Mouse (Mus musculus): ENCODE data around the gene Myo5c.

DNA sequence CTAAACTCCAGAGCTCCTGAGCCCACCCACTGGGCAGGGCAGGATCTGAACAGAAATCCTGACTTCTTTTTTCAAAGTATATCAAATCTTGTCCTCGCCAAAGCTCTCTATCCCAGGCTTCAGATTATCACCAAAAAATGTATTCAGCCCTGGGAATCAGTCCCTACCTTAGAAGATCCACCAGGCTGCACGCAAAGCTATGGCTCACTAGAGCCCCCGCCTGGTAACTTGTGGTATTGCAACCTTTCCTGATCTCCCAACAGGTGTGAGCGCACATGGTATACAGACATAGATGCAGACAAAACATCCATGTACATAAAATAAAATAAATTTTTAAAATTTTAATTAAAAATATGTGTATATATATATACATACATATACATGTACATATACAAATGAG lies 80.2 kb downstream of the Myo5c start:
- TF ChIP-seq POLR2A (IDR thresholded peaks at IDR 0.05; ENCODE audit: insufficient read depth, low read depth, low read length) (no peak), CTCF (IDR thresholded peaks at IDR 0.05; ENCODE audit: insufficient read depth, low read depth, low read length) (peak; percentile 42; the same call in 1 of the 2 replicates)

Measured in olfactory bulb, adult 2 months (tissue).